Mouse (Mus musculus): ENCODE measurements around the gene Tnfrsf12a.

Tnfrsf12a gene

GRCm38 (mm10) chr17:23672761-23673160, 4.5 kb downstream of the Tnfrsf12a start:
- CTCF ChIA-PET, result interaction anchor here in 2 of 4 experiments (0.8 to 1.1 kb wide), 2 partner anchors 43 kb away, joined by 3 to 4 read pairs; no protein-coding TSS in a partner anchor
- POLR2A ChIA-PET, result interaction anchor here in 1 of 4 experiments (0.7 to 1.1 kb wide), 5 partner anchors 12 to 80 kb away, joined by 3 to 4 read pairs (median 3); partner anchors contain the start of gene Pkmyt1

GRCm38 (mm10) chr17:23671519-23671918, 5.7 kb downstream of the Tnfrsf12a start:
- CTCF ChIA-PET, result interaction anchor here in 2 of 4 experiments (1.1 to 1.5 kb wide), 3 partner anchors 34 to 77 kb away, joined by 3 to 6 read pairs (median 3); no protein-coding TSS in a partner anchor
- POLR2A ChIA-PET, result interaction anchor here in 1 of 4 experiments (0.8 kb wide), 1 partner anchor 9 kb away, joined by 8 read pairs; no protein-coding TSS in a partner anchor

GRCm38 (mm10) chr17:23670516-23671074, 6.7 kb downstream of the Tnfrsf12a start:
- CTCF ChIA-PET, result interaction anchor here (0.5 to 4.6 kb wide), 15 partner anchors 10 to 336 kb away, joined by 3 to 25 read pairs (median 3); partner anchors contain the start of genes Bicdl2 (in 2 of the 4), Elob (in 1 of the 4) and Mmp25 (in 1 of the 4)
- POLR2A ChIA-PET, result interaction anchor here in 3 of 4 experiments (0.6 to 2.0 kb wide), 14 partner anchors 10 to 132 kb away, joined by 3 to 7 read pairs (median 3); partner anchors contain the start of genes Paqr4 (in 1 of the 3), Pkmyt1 (in 1 of the 3) and Zscan10 (in 1 of the 3)

GRCm38 (mm10) chr17:23665511-23665910, 11.8 kb downstream of the Tnfrsf12a start:
- CTCF ChIA-PET, result interaction anchor here (0.7 to 4.5 kb wide), 14 partner anchors 10 to 178 kb away, joined by 3 to 47 read pairs (median 4); partner anchors contain the start of genes Kremen2 (in 1 of the 4), Prss32 (in 1 of the 4) and Prss41 (in 1 of the 4)
- POLR2A ChIA-PET, result interaction anchor here in 3 of 4 experiments (0.5 to 3.1 kb wide), 20 partner anchors 9 to 472 kb away, joined by 3 to 17 read pairs (median 3); partner anchors contain the start of gene Pkmyt1 (in 1 of the 3)

GRCm38 (mm10) chr17:23664556-23665021, 12.7 kb downstream of the Tnfrsf12a start:
- ChIA-PET CTCF (interaction anchor here (0.5 to 4.5 kb wide), 54 partner anchors 10 to 1385 kb away, joined by 3 to 47 read pairs (median 4); partner anchors contain the start of genes Prss32 (in 2 of the 4), Cldn6 (in 1 of the 4), Cldn9 (in 1 of the 4) and Pkmyt1 (in 1 of the 4)), POLR2A (interaction anchor here in 3 of 4 experiments (0.5 to 2.1 kb wide), 22 partner anchors 10 to 822 kb away, joined by 3 to 7 read pairs (median 3); partner anchors contain the start of gene Zfp213 (in 1 of the 3))

- CTCF ChIA-PET, result interaction anchor here (0.6 to 3.2 kb wide), 37 partner anchors 8 to 299 kb away, joined by 3 to 17 read pairs (median 4); partner anchors contain the start of genes Prss32 (in 2 of the 4), Kremen2 (in 1 of the 4), Mmp25 (in 1 of the 4) and Prss41 (in 1 of the 4)
Observed at GRCm38 (mm10) chr17:23661526-23661925, 15.7 kb downstream of the Tnfrsf12a start.

GRCm38 (mm10) chr17:23660876-23661200, 16.4 kb downstream of the Tnfrsf12a start:
- ChIA-PET CTCF (interaction anchor here (0.6 to 3.2 kb wide), 37 partner anchors 9 to 300 kb away, joined by 3 to 17 read pairs (median 5); partner anchors contain the start of genes Prss32 (in 2 of the 4), Hcfc1r1 (in 1 of the 4), Kremen2 (in 1 of the 4) and Mmp25 (in 1 of the 4)), POLR2A (interaction anchor here in 2 of 4 experiments (0.9 to 4.6 kb wide), 6 partner anchors 9 to 59 kb away, joined by 3 to 28 read pairs (median 4); partner anchors contain the start of gene Mmp25 (in 1 of the 2))

More at GRCm38 (mm10) chr17:23661526-23661925, 15.7 kb downstream of the Tnfrsf12a start:
- POLR2A ChIA-PET, result interaction anchor here in 2 of 4 experiments (0.8 to 1.5 kb wide), 7 partner anchors 8 to 171 kb away, joined by 3 to 8 read pairs (median 3); partner anchors contain the start of gene Thoc6 (in 1 of the 2)

- ChIA-PET POLR2A (interaction anchor here in 2 of 4 experiments (1.1 to 4.6 kb wide), 6 partner anchors 8 to 59 kb away, joined by 3 to 28 read pairs (median 4); partner anchors contain the start of gene Mmp25 (in 1 of the 2)), CTCF (interaction anchor here (0.6 to 3.2 kb wide), 28 partner anchors 7 to 183 kb away, joined by 3 to 17 read pairs (median 5); partner anchors contain the start of genes Prss32 (in 2 of the 4), Hcfc1r1 (in 1 of the 4), Kremen2 (in 1 of the 4) and Mmp25 (in 1 of the 4))
Observed at GRCm38 (mm10) chr17:23660117-23660875, 17.0 kb downstream of the Tnfrsf12a start, which contains the start of gene Bicdl2. Bicdl2 (plus strand) TSS chr17:23660506.

GRCm38 (mm10) chr17:23658450-23658849, 18.8 kb downstream of the Tnfrsf12a start:
- ChIA-PET POLR2A (interaction anchor here in 3 of 4 experiments (0.6 to 4.6 kb wide), 9 partner anchors 9 to 147 kb away, joined by 3 to 28 read pairs (median 3); partner anchors contain the start of genes Mmp25 (in 1 of the 3) and Zfp13 (in 1 of the 3)), CTCF (interaction anchor here (0.6 to 2.3 kb wide), 9 partner anchors 9 to 210 kb away, joined by 3 to 9 read pairs (median 4); partner anchors contain the start of genes Hcfc1r1 (in 1 of the 4) and Thoc6 (in 1 of the 4))

GRCm38 (mm10) chr17:23654410-23654809, 22.9 kb downstream of the Tnfrsf12a start:
- POLR2A ChIA-PET, result interaction anchor here in 1 of 4 experiments (0.7 kb wide), 1 partner anchor 290 kb away, joined by 4 read pairs; no protein-coding TSS in a partner anchor
- CTCF ChIA-PET, result interaction anchor here in 2 of 4 experiments (0.6 to 2.1 kb wide), 10 partner anchors 9 to 189 kb away, joined by 3 to 12 read pairs (median 4); partner anchors contain the start of genes Mmp25 (in 1 of the 2) and Prss32 (in 1 of the 2)

GRCm38 (mm10) chr17:23654001-23654400, 23.3 kb downstream of the Tnfrsf12a start:
- CTCF ChIA-PET, result interaction anchor here in 3 of 4 experiments (0.6 to 2.1 kb wide), 11 partner anchors 9 to 189 kb away, joined by 3 to 12 read pairs (median 4); partner anchors contain the start of genes Mmp25 (in 1 of the 3) and Prss32 (in 1 of the 3)
- POLR2A ChIA-PET, result interaction anchor here in 1 of 4 experiments (0.7 kb wide), 2 partner anchors 68 to 290 kb away, joined by 3 to 4 read pairs; no protein-coding TSS in a partner anchor

- ChIA-PET CTCF (interaction anchor here in 3 of 4 experiments (0.6 to 2.1 kb wide), 8 partner anchors 8 to 195 kb away, joined by 3 to 14 read pairs (median 5); partner anchors contain the start of gene Prss32 (in 1 of the 3)), POLR2A (interaction anchor here in 1 of 4 experiments (0.7 kb wide), 1 partner anchor 67 kb away, joined by 3 read pairs; no protein-coding TSS in a partner anchor)
Observed at GRCm38 (mm10) chr17:23653324-23653723, 23.9 kb downstream of the Tnfrsf12a start.

- POLR2A ChIA-PET, result interaction anchor here in 1 of 4 experiments (1.1 to 1.7 kb wide), 4 partner anchors 10 to 47 kb away, joined by 3 to 5 read pairs (median 3); no protein-coding TSS in a partner anchor
- CTCF ChIA-PET, result interaction anchor here in 3 of 4 experiments (0.7 to 2.1 kb wide), 8 partner anchors 9 to 71 kb away, joined by 3 to 12 read pairs (median 4); partner anchors contain the start of genes Bicdl2 (in 2 of the 3) and 1520401A03Rik (in 1 of the 3)
Observed at GRCm38 (mm10) chr17:23651363-23651762, 25.9 kb downstream of the Tnfrsf12a start.

- CTCF ChIA-PET, result interaction anchor here (0.5 to 7.0 kb wide), 16 partner anchors 8 to 412 kb away, joined by 3 to 33 read pairs (median 5); partner anchors contain the start of gene Bicdl2 (in 1 of the 4)
Observed at GRCm38 (mm10) chr17:23645894-23646293, 31.4 kb downstream of the Tnfrsf12a start.

GRCm38 (mm10) chr17:23644613-23645495, 32.4 kb downstream of the Tnfrsf12a start, which contains the start of gene Mmp25:
Mmp25 (minus strand) TSS chr17:23645277.
- ChIA-PET POLR2A (interaction anchor here in 3 of 4 experiments (0.5 to 7.2 kb wide), 32 partner anchors 8 to 497 kb away, joined by 3 to 28 read pairs (median 4); partner anchors contain the start of genes Bicdl2 (in 1 of the 3), Thoc6 (in 1 of the 3), Zfp13 (in 1 of the 3) and Zfp213 (in 1 of the 3)), CTCF (interaction anchor here (0.5 to 7.0 kb wide), 29 partner anchors 9 to 411 kb away, joined by 3 to 33 read pairs (median 4); partner anchors contain the start of gene Bicdl2 (in 1 of the 4))

More at GRCm38 (mm10) chr17:23645894-23646293, 31.4 kb downstream of the Tnfrsf12a start:
- POLR2A ChIA-PET, result interaction anchor here in 3 of 4 experiments (0.6 to 7.2 kb wide), 25 partner anchors 9 to 496 kb away, joined by 3 to 28 read pairs (median 3); partner anchors contain the start of genes Bicdl2 (in 1 of the 3), Zfp13 (in 1 of the 3), Zfp213 (in 1 of the 3) and Zscan10 (in 1 of the 3)

Measured in embryonic stem cell, embryonic (primary cell).